Mouse (Mus musculus) embryo, embryonic 11.5 days (tissue): ENCODE results near the gene Cbfa2t2.

Experiments used
- DNase-seq: peaks from one replicate; pipeline ENCODE4 v3.0.0-alpha.2; 2012; ENCODE audit warnings: low read depth, low spot score

Cbfa2t2 gene

DNA sequence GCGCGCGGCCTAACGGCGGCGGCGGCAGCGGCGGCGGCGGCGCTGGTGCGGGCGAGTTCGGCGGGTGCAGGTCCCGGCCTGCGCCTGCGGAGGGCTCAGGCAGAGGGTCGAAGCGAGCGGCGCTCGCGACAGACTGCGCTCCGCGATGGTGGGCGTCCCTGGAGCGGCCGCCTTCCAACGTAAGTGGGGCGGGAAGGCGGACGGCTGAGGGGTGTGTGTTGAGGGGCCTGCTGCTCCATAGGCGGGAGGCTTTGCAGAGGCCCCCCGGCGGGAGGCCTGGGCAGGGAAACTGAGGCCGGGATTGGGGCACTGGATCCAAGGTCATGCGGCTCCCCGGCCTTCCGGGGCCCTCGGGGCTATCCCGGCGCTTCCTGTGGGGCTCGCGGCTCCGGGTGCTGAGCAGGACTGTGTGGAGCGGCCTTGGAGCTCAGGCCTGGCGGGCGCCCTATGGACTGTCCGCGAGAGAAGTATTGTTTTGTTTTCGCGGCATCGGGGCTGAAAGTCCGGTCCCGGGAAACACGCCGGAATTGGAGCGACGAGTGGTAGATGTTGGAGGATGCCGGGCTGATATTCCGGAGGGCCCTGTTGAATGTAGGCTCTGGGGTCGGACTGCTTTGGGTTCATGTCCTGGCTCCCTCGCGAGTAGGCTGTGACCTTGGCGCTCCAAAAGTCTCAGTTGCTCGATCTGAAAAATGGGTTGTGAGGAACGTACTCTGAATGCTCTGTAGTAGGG, at the start of gene Cbfa2t2:
Gene Cbfa2t2 (plus strand): TSS at position 24 of the 733 bp plus-strand sequence.
- DNase-seq = no peak

DNA sequence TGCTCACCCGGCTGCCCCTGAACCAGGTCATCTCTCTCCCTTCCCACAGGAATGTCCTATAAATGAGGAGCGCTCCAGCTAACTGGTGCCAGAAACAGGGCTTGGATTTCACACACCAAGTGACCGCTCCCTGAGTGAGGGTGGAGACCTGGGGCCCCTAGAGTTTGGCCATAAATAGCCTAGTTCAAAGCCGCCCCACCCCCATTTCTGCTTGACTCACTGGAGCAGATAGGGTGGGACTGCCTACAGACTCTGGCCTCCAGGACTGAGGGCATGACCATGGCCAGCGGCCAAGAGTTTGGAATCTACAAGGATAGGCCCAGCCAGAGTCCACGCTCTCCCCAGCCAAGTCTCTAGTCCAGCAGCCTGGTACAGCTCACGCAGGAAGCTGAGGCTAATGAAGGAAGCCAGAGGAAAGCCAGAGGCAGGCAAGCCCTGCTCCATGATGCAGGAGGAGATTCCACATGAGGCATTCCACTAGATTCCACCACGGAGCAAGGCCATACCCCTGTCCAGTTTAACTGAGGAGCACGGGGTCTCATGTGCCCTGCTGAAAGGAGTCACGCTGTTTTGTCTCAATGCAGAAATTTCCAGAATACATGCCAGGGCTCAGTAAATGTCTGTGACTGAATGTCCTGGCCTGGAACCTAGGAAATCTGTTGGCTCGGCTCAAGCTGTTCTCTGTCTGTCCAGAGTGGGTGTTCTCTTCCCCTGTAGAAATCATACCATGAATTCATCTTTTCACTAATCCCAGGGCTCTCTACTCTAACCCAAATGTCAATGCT, 45.9 kb upstream of the Cbfa2t2 start:
- DNase-seq = no peak

DNA sequence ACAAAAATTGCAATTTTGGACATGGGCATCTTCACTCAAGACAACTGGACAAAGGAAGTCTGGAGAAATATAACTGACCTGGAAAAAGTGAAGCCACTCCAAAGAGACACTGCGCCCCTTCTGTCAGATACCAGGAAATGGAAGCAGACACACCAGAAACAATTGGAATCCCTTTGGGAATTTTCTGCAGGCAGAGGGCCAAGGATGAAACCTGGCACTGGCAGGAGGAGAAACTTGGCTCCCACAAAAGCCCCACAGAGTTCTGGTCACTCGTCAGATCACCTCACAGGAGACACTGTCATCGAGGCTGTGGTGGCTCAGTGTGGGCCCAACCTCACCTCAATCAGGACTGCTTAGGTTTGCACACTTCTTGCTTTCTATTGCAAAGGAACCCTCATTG, 41.7 kb upstream of the Cbfa2t2 start:
- DNase-seq = no peak

DNA sequence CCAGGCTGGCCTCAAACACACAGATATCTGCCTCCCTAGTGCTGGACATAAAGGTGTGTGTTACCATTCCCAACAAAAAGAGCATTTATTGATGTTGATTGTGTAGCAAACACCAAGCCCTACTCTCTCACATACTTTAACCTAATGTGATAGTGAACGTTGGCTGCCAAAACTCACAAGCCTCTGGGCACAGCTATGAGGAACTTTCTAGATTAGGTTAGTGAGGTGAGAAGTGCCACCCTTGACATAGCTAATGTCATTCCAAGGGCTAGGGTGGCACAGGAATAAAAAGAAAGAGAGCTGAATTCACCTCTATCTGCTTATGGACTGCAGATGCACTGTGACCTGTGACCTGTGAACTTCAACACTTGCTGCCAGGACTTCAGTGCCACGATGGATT, 39.8 kb upstream of the Cbfa2t2 start:
- no peak for DNase-seq

DNA sequence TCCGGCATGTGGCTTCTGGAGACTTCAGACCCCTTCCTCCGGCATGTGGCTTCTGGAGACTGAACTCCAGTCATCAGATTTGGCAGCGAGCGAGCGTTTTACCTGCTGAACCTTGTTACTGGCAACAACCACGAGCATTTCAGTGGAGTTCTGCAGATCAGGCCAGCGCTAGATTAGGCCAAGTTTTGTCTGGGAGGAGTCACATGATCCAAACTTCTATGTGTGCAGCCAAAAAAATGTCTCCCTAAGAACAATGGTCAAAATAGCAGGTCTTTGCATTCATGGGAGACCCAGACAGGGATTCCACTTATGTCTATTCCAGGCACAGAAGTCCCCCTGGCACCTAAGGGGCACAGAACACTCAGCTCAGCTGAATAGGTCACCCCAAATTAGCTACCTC, 38.0 kb upstream of the Cbfa2t2 start:
- DNase-seq = no peak

DNA sequence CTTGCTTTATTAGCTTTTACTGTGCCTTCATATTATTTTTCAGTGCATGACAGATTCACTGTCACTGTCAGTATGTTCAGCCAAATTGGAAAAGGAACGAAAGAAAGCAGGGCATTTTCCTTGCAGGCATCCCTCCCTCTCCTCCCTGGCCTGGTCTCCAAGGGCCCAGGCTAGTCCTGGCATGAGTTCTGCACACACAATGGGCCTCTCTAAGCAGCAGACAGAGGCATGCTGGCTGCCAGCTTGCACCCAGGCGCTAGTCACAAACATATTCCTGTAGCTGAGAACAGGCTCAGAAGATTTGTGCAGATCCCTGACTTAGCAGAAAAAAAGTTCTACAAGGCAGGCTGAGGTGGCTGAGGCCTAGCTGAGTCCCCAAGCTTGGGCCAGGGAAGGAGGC, 37.0 kb upstream of the Cbfa2t2 start:
- DNase-seq = no peak

DNA sequence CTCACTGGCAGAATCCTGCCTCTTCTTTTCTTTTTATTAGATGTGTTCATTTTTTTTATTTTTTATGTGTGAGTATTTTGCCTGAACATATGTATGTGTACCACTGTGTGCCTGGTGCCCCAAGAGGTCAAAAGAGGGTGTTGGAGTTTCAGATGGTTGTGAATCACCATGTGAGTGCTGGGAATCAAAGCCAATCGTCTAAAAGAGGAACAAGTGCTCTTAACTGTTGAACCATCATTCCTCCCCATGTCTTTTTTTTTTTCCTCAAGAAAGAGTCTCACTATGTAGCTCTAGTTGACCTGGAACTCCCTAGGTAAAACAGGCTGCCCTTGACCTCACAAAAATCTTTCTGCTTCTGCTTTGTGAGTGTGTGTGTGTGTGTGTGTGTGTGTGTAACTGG, 34.3 kb upstream of the Cbfa2t2 start:
- DNase-seq = no peak

DNA sequence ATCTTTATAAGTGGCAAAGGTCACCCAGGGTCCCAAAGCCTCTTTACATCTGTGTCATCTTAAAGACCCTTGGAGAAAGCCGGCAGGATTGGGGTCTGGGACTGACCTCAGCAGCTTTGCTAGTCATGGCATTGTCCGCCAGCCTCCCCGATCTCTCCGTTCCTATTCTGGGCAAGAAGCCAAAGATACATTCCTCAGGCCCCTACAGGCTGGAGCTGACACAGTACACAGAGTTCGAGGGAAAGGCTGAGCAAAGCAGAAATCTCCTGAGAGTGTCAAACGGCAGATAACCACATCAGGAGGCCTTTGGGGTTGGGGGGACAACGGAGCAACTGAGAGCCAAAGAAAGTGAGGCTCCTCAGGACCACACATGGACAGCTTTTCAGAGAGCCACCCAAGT, 33.5 kb upstream of the Cbfa2t2 start:
- no peak for DNase-seq

DNA sequence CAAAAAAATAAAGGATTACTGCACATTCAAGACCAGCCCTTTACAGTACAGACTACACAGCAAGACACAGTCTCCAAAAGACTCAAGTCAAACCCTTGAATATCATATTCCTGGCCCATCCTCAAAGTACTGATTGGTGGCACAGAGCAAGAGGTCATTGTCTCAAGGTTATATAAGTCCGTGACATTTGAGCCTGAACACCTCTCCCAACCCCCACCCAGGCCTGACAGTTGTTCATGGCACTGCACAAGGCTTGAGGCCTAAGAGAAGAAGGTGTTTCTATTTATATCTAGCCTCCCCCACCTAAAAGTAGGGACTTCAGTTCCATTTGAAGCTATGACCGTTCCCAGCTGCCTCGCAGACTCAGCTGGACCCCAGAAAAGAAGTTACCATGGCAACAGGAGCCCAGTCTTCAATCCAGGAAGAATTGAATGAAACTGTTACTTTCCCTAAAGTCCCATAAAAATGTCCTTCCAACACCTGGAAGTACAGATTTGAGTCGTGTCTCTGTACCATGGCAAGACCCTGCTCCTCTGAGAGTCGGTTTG, 30.8 kb upstream of the Cbfa2t2 start:
- no peak for DNase-seq

DNA sequence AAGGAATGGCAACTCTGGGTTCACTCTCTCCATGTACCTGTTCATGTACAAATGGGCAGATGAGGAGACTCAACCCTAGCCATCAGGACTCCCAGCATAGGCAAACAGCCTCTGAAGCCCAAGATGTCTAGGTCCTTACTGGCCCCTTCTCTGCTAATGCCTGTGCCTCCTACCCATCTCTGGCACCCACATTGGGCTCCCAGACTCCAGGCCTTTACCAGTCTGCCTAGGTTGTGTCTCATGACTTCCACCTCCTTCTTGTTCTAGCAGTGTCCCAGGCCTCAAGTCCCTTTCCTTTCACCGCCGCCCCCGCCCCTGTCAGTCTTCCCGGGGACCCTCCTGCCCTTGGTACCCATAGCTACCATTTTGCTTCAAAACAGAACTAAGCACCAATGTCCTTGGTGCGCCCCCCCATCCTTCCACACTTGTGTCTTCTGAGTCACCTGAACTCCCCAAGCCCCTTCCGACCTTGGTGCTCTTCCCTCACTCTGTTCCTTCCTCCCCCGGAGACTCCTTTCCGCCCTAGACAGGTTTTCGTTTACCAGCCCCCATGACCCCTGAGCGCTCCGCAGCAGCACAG, 29.1 kb upstream of the Cbfa2t2 start:
- DNase-seq = no peak

DNA sequence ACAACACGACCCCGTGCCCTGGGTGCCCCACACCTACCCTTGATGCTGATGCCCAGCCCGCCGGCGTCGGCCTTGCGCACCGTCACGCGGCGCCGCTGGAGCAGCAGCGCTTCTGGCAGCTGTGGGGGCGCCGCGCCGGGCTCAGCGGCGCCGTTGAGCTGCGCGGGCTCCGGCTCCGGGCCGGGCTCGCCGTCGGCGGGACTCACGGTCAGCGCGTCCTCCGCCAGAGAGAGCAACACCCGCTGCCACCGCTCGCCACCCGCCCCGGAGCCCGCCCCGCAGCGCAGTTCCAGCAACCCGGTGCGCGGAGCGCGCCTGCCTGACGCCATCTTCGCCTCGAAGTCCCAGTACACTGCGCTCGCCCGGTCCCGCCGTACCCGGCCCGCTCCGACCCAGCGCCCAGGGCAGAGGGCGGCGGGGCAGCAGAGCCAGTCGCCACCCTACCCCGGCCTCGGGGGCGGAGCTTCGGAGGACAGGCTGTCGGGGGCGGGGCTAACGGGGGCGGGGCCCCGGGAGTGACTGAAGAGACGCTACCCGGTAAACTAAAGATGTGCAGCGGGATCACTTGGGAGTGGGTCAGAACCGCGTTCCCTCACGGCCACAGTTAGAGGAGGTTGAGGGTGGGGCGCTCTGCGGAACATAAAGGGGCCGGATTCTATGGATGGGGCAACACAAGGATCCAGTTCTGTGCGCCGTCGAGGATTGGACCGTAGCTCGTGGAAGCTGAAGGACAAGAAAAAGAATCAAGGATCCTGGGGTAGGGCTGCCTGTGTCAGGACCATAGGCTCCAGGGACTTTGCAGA, 28.4 kb upstream of the Cbfa2t2 start, which contains the start of gene Snta1:
Gene Snta1 (minus strand): TSS at position 457 of the 803 bp plus-strand sequence.
- DNase-seq = peak; percentile 54

DNA sequence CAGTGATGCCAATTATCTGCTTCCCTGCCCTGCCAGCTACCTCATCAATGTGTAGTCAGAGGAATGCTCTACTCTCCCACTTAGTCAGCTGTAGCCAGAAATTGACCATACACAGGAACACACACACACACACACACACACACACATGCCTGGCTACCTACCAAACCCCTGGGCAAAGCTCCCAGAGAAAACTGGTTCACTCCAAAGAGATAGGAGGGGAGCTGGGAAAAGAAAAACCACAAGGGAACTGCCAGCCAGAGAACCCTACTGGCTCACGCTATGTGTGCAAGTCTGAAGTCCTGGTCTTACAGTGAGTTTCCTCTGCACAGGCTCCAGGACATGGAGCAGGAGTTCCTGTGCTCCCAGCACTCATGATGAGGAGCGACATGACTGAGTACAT, 25.9 kb upstream of the Cbfa2t2 start:
- DNase-seq = no peak

DNA sequence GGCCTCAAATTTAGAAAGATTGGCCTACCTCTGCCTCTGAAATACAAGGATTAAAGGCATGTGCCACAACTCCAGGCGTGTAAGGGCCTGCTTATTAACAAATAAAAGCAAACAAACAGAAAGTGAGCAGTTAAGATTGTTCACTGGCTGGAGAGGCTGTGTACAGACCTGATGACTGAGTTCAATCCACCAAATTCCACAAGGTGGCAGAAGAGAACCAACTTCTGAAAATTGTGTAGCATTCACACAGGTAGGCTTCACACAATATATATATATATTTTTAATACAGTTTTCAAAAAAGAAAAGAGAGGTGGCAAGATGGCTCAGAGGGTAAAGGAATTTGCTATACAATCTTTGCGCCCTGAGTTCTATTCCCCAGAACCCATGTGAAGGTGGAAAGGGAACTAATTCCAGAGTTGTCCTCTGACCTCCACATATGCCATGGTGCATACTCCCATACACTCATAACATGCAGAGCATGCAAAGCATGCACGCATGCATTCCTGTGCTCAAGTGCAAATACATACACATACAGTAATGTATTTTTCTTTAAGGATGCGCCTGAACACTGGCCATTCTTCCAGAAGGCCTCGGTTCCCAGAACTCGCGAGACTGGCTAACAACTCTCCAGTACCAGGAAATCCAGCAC, 24.1 kb upstream of the Cbfa2t2 start:
- no peak for DNase-seq

DNA sequence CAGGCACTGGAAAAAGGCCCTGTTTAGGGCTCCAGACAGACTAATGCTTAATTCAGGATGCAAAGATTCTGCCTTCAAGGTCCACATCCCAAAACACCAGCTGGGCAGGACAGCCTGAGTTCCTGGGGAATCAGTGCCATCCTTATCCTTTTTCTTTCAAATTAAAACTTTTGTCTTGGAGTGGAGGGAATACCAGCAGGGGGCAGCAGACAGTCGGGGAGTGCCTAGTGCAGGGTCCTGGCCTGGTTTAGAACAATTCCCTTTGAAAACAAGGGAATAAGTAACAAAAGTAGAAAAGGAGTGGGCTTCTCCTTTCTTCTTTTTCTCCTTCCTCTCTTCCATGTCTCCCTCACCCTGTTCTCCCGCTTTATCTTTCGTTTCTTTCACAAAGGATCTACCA, 19.2 kb upstream of the Cbfa2t2 start:
- peak; percentile 69 for DNase-seq

DNA sequence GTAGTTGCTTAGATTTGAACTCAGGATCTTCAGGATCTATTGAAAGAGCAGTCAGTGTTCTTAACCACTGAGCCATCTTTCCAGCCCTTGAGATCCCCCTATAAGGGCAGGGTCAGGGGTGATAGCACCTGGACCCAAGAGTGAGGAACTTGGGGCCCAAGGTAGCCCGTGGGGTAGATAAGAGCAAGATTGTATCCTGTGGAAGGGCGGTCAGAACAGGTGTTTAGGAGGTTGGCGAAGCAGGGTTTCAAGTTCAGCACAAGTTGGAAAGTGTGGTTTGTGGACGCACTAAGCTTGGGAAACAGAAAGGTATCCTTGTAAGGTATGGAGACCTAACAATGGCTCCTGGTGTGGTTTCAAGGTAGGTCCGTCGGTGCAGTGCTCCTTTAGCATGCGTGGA, 18.3 kb upstream of the Cbfa2t2 start:
- DNase-seq = no peak

DNA sequence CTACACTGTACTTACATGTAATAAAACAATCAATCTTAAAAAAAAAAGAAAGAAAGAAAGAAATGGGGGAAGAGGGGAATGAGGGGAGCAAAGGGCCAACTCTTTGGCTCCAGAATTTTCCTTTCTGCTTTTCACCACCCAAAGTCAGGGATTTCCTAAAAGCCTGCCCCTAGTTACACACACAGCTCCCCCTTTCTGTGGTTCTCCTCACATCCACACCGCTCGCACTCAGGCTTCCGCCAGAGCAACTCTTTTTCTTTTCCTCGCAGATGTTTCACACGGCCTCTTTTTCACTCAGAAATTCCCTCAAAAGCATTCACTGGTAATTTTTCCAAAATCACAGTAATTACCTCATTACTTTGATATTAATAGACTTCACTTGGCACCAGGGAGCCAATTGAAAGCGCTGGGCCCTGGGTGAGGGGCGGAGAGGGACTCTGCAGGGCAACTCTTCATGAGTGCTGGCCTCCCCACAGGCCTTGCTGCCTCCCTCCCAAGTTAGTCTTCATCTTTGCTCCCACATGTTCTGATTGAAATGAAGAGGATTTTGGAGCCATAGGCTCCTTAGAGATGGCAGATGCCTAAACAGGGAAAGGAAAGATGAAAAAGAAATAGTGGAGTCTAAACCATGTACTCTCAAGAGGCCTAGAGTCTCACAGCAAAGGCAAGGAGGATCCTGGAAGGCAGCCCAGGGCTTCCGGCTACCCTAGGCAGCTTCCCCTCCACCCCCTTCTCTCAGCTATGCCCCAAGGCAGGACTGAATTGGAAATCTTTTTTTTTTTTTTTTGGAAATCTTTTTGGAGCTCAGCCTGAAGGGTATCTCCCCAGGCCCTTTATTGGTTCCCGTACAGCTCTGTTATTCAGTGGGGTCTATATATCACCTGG, 16.4 kb upstream of the Cbfa2t2 start:
- DNase-seq = no peak

DNA sequence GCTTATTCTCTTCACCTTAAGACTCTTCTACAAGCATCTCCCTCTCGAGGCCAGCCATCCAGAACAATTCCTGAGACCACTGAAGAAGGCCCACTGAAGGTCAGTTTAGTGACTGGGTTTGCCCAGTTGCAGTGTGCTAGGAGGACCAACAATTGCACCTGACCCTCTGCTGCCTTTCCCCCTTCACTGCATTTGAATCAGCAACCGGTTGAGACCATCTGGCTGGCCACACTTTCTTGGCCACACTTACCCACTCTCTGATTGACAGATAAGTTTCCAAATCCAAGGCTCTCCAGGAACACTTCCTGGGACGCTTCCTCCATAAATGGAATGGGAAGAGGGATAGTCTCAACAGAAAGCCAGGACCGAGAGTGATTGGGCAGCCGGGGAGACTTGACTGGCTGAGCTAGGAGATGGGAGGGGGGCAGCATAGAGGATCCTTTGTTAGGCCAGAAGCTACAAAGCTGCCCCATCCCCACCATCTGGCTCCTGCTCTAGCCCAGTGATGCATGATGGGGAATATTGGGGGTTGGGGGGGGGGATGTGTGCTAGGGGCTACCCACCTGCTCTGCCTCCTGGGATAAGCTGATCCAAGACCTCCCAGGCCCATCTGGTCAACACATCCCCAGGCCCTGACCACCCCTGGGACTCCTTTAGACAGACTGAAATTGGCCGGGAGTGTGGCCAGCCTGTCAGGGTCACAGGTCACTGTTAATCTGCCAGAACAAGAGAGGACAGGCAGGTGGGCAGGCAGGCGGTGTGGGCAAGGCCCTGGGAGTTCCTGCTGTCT, 15.1 kb upstream of the Cbfa2t2 start:
- no peak for DNase-seq

DNA sequence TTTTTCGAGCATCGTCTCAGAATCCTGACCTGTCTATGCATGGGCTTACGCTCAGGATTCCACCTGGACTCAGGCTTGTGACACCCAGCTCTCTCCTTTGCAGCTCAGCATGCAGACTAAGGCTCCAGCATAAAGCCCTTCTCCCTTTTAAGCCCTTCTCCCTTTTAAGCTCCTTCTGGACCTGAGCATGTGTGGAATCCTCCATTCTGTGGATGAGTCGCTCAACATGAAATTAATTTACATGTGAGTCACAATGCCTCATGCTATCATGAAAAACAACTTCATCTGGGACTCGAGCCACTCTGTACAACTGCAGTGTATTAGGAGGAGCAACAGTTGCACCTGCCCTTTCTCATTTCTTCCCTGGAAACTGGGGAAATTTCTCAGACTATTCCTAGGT, 14.1 kb upstream of the Cbfa2t2 start:
- DNase-seq = no peak

DNA sequence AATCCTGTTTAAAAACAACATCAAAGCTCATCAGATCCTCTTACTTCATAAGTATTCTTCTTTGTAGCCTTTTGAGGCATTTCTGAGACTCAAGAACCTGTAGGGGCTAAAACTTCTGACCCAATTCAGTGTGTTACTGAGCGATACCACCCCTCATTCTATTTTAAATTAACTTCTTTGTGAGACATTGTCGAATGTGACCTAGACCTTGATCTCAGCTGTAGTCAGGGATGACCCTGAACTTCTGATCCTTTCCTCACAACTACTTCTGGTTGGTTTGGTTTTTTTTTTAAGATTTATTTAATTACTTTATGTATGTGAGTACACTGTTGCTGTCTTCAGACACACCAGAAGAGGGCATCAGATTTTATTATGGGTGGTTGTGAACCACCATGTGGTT, 12.7 kb upstream of the Cbfa2t2 start:
- no peak for DNase-seq
